Mouse (Mus musculus): Measurements from ENCODE around the gene Casp2.

- TF ChIP-seq CTCF (IDR thresholded peaks at IDR 0.05; ENCODE audit: borderline replicate concordance, insufficient read depth, low read length) (no peak), POLR2A (IDR thresholded peaks at IDR 0.05; ENCODE audit: low read depth, low read length) (no peak)
Observed at GRCm38 (mm10) chr6:42247981-42248380, 16.8 kb upstream of the Casp2 start.
